Comparison of ENCODE assay signal across 8 mouse cellular contexts in the genomic region with DNA sequence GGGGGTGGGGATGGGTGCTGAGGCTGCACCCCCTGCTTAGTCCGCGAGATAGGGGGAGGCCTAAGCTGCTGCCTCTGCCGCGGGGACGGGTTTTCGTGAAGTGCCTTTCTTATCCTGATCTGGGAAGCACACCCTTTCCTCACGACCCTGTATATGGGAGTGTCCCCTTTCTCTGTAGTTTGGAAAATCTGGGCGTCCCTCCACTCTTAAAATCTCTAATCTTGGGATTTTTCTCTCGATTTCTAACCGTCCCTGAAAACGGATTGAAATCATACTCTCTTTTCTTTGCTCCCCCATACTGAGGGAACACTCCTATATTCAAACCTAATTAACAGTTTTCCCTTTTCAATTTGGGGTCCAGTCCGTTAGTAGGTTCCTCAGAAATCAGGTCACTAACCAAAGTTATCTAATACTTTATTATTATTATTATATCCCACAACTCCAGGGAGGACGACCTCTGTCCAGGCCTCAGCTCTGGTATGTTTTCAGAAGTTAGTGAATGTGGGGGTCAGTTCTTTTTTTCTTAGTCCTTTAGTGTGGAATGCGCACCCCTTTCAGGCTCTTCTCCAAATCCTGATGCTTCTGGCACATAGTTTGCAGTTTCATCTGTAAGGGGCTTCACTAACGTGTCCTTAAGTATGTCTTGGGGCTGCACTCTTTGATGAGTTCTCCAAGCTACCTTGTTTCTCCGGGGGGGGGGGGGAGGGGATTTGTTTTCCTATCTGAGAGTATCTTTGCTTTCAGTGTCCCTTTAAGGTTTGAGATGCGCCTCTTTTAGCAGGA. TPM values are rescaled to one million over a fixed set of nuclear protein-coding genes. Genes with fewer than 3 reads are reported as not detected.
DNase-seq lines count a peak whose midpoint lies in the region; ATAC-seq and TF ChIP-seq lines count a peak whose summit lies in the region.

No protein-coding gene starts in this region.

- no peaks in the 10 kb centered on the region for H3K27me3 ChIP-seq in kidney, postnatal 0 days (ENCODE audit: insufficient read depth, low read length)
- H3K27me3 ChIP-seq in embryonic facial prominence, embryonic 11.5 days (ENCODE audit: control insufficient read depth, insufficient read depth, low read length): no peaks in the 10 kb centered on the region
- no peaks in the 10 kb centered on the region for H3K27me3 ChIP-seq in intestine, embryonic 14.5 days (replicated peaks; ENCODE audit: control insufficient read depth, insufficient read depth, low read length)
- H3K27me3 ChIP-seq in neural tube, embryonic 12.5 days (replicated peaks): no peaks in the 10 kb centered on the region

- H3K4me3 ChIP-seq in kidney, postnatal 0 days (replicated peaks; ENCODE audit: low read depth, low read length): peak overlapping the region; percentile 65
- peak overlapping the region; percentile 73 for H3K4me3 ChIP-seq in embryonic facial prominence, embryonic 11.5 days (ENCODE audit: low read depth, low read length)
- H3K4me3 ChIP-seq in intestine, embryonic 14.5 days (ENCODE audit: low read depth, low read length): peak overlapping the region; percentile 73
- peak overlapping the region; percentile 68 for H3K4me3 ChIP-seq in neural tube, embryonic 12.5 days

- peak overlapping the region; percentile 78 for H3K9ac ChIP-seq in kidney, postnatal 0 days (ENCODE audit: low read depth, low read length)
- H3K9ac ChIP-seq in embryonic facial prominence, embryonic 11.5 days (replicated peaks; ENCODE audit: low read length): peak overlapping the region; percentile 76
- H3K9ac ChIP-seq in intestine, embryonic 14.5 days (ENCODE audit: low read length): peak overlapping the region; percentile 88
- H3K9ac ChIP-seq in neural tube, embryonic 12.5 days: peak overlapping the region; percentile 77

- 5% methylated on average over 17 of the region's 17 CpGs for WGBS in kidney, postnatal 0 days
- 5% methylated on average over 16 of the region's 17 CpGs for WGBS in embryonic facial prominence, embryonic 11.5 days
- WGBS in intestine, embryonic 14.5 days: 3% methylated on average over 17 of the region's 17 CpGs
- WGBS in neural tube, embryonic 12.5 days: 6% methylated on average over 17 of the region's 17 CpGs

- H3K9me3 ChIP-seq in kidney, postnatal 0 days (replicated peaks; ENCODE audit: low read length): no peaks in the 10 kb centered on the region
- no peaks in the 10 kb centered on the region for H3K9me3 ChIP-seq in embryonic facial prominence, embryonic 11.5 days (replicated peaks; ENCODE audit: control insufficient read depth, low read length)
- no peaks in the 10 kb centered on the region for H3K9me3 ChIP-seq in intestine, embryonic 14.5 days (ENCODE audit: control insufficient read depth, low read length)
- no peaks in the 10 kb centered on the region for H3K9me3 ChIP-seq in neural tube, embryonic 12.5 days

- no peak for DNase-seq in kidney, postnatal 0 days (ENCODE audit: low spot score)
- DNase-seq in kidney, postnatal 36 days: no peak
- DNase-seq in embryonic facial prominence, embryonic 11.5 days (ENCODE audit: low spot score): no peak
- no peak for DNase-seq in intestine, embryonic 14.5 days (ENCODE audit: low spot score)
- no peak for DNase-seq in retina, postnatal 1 day
- DNase-seq in frontal cortex, postnatal 14 days (ENCODE audit: low spot score in 2 of 2): no peak
- DNase-seq in right cerebral cortex, postnatal 36 days (ENCODE audit: low spot score in 2 of 2): no peak

- peak overlapping the region; percentile 98 for H3K27ac ChIP-seq in kidney, postnatal 0 days
- H3K27ac ChIP-seq in embryonic facial prominence, embryonic 11.5 days (replicated peaks; ENCODE audit: low read depth, low read length): peak overlapping the region; percentile 94
- peak overlapping the region; percentile 96 for H3K27ac ChIP-seq in intestine, embryonic 14.5 days (ENCODE audit: low read depth)
- peak overlapping the region; percentile 87 for H3K27ac ChIP-seq in neural tube, embryonic 12.5 days

- H3K36me3 ChIP-seq in kidney, postnatal 0 days (ENCODE audit: insufficient read depth, low read length): no peaks in the 10 kb centered on the region
- H3K36me3 ChIP-seq in embryonic facial prominence, embryonic 11.5 days (replicated peaks; ENCODE audit: control insufficient read depth, insufficient read depth, low read depth, low read length): no peaks in the 10 kb centered on the region; the same call in 1 of the 2 replicates
- H3K36me3 ChIP-seq in intestine, embryonic 14.5 days (ENCODE audit: control insufficient read depth, insufficient read depth, low read length): no peaks in the 10 kb centered on the region; the same call in 1 of the 2 replicates
- peaks cover 11% of the 10 kb centered on the region; the same call in 1 of the 2 replicates for H3K36me3 ChIP-seq in neural tube, embryonic 12.5 days

- TF ChIP-seq CTCF in kidney, postnatal 0 days (IDR thresholded peaks at IDR 0.05; ENCODE audit: low read depth): no peak

- peaks cover 5% of the 10 kb centered on the region for H3K4me1 ChIP-seq in kidney, postnatal 0 days (replicated peaks; ENCODE audit: insufficient read depth, low read length)
- no peaks in the 10 kb centered on the region for H3K4me1 ChIP-seq in embryonic facial prominence, embryonic 11.5 days (ENCODE audit: control insufficient read depth, insufficient read depth, low read length)
- peaks cover 19% of the 10 kb centered on the region for H3K4me1 ChIP-seq in intestine, embryonic 14.5 days (replicated peaks; ENCODE audit: control insufficient read depth, insufficient read depth, low read length)
- H3K4me1 ChIP-seq in neural tube, embryonic 12.5 days: peaks cover 25% of the 10 kb centered on the region

- ATAC-seq in kidney, postnatal 0 days (replicated peaks; ENCODE audit: low FRiP score, low read depth): no peak
- ATAC-seq in embryonic facial prominence, embryonic 11.5 days (replicated peaks; ENCODE audit: insufficient number of reproducible peaks, low FRiP score, low TSS enrichment, low read depth): no peak
- ATAC-seq in intestine, embryonic 14.5 days (replicated peaks; ENCODE audit: low FRiP score, low TSS enrichment, low read depth): no peak
- ATAC-seq in neural tube, embryonic 12.5 days (ENCODE audit: low FRiP score, low read depth): no peak

- H3K4me2 ChIP-seq in kidney, postnatal 0 days (ENCODE audit: low read length): peak overlapping the region; percentile 66
- peak overlapping the region; percentile 67 for H3K4me2 ChIP-seq in embryonic facial prominence, embryonic 11.5 days (ENCODE audit: low read depth, low read length)
- H3K4me2 ChIP-seq in intestine, embryonic 14.5 days (ENCODE audit: low read length): peak overlapping the region; percentile 83
- H3K4me2 ChIP-seq in neural tube, embryonic 12.5 days (replicated peaks): peak overlapping the region; percentile 66

RNA-seq across cellular contexts. Expression of a gene that starts 1.1 kb away (rescaled TPM):
- polyA plus RNA-seq in kidney, postnatal 0 days (2015; fragmentation: Nextera tagmentation; extraction: Ambion mirVana): 63.8 and 68.9 TPM in 2 replicates
- polyA plus RNA-seq in embryonic facial prominence, embryonic 11.5 days (2014; fragmentation: Nextera tagmentation; extraction: Ambion mirVana): 88.3 and 89.2 TPM in 2 replicates
- 72.4 and 76.1 TPM in 2 replicates for polyA plus RNA-seq in intestine, embryonic 14.5 days (2014; fragmentation: Nextera tagmentation; extraction: Ambion mirVana)
- 91.0 and 91.9 TPM in 2 replicates for polyA plus RNA-seq in neural tube, embryonic 12.5 days (2016; fragmentation: Nextera tagmentation; extraction: Ambion mirVana)

RNA-seq across cellular contexts. Expression of a gene that starts 17.3 kb away (rescaled TPM):
- 636 and 701 TPM in 2 replicates for polyA plus RNA-seq in kidney, postnatal 0 days (2015; fragmentation: Nextera tagmentation; extraction: Ambion mirVana)
- 678 and 756 TPM in 2 replicates for polyA plus RNA-seq in embryonic facial prominence, embryonic 11.5 days (2014; fragmentation: Nextera tagmentation; extraction: Ambion mirVana)
- 622 and 652 TPM in 2 replicates for polyA plus RNA-seq in intestine, embryonic 14.5 days (2014; fragmentation: Nextera tagmentation; extraction: Ambion mirVana)
- polyA plus RNA-seq in neural tube, embryonic 12.5 days (2016; fragmentation: Nextera tagmentation; extraction: Ambion mirVana): 583 and 625 TPM in 2 replicates

RNA-seq across cellular contexts. Expression of a gene that starts 53.3 kb away (rescaled TPM):
- 60.5 and 64.0 TPM in 2 replicates for polyA plus RNA-seq in kidney, postnatal 0 days (2015; fragmentation: Nextera tagmentation; extraction: Ambion mirVana)
- polyA plus RNA-seq in embryonic facial prominence, embryonic 11.5 days (2014; fragmentation: Nextera tagmentation; extraction: Ambion mirVana): 33.5 and 34.0 TPM in 2 replicates
- polyA plus RNA-seq in intestine, embryonic 14.5 days (2014; fragmentation: Nextera tagmentation; extraction: Ambion mirVana): 51.1 and 52.8 TPM in 2 replicates
- polyA plus RNA-seq in neural tube, embryonic 12.5 days (2016; fragmentation: Nextera tagmentation; extraction: Ambion mirVana): 34.4 and 34.6 TPM in 2 replicates

RNA-seq across cellular contexts. Expression of a gene that starts 53.5 kb away (rescaled TPM):
- 524 and 529 TPM in 2 replicates for polyA plus RNA-seq in kidney, postnatal 0 days (2015; fragmentation: Nextera tagmentation; extraction: Ambion mirVana)
- 356 and 375 TPM in 2 replicates for polyA plus RNA-seq in embryonic facial prominence, embryonic 11.5 days (2014; fragmentation: Nextera tagmentation; extraction: Ambion mirVana)
- 427 and 467 TPM in 2 replicates for polyA plus RNA-seq in intestine, embryonic 14.5 days (2014; fragmentation: Nextera tagmentation; extraction: Ambion mirVana)
- polyA plus RNA-seq in neural tube, embryonic 12.5 days (2016; fragmentation: Nextera tagmentation; extraction: Ambion mirVana): 445 and 476 TPM in 2 replicates
